Mouse (Mus musculus): ENCODE measurements around the gene Tll2.

GRCm38 (mm10) chr19:41191724-41192123 lies 14.9 kb downstream of the Tll2 start:
- TF ChIP-seq CTCF (IDR thresholded peaks at IDR 0.05; ENCODE audit: borderline replicate concordance, insufficient read depth, low read length) (no peak), POLR2A (IDR thresholded peaks at IDR 0.05; ENCODE audit: low read depth, low read length) (no peak)
